Mouse (Mus musculus): ENCODE results near the gene Gla. TPM values are rescaled to one million over a fixed set of nuclear protein-coding genes. Genes with fewer than 3 reads are reported as not detected.

The Gla gene
- polyA plus RNA-seq, 1 experiment from 2014 or later: 3.2 TPM

GRCm38 (mm10) chrX:134586447-134586846, 14.5 kb downstream of the Gla start:
- peak overlapping the region; percentile 87 for H3K27ac ChIP-seq (replicated peaks)

GRCm38 (mm10) chrX:134585103-134586002, 15.6 kb downstream of the Gla start, which contains the start of gene Rpl36a:
TSS of gene Rpl36a (plus strand) at chrX:134585654.
- Histone ChIP-seq H3K27me3 (replicated peaks) (no peaks in the 10 kb centered on the region), H3K27ac (replicated peaks) (peak within 1 kb of the TSS; percentile 87), H3K4me2 (peak within 1 kb of the TSS; percentile 74), H3K36me3 (peaks cover 28% of the 10 kb centered on the region), H3K4me3 (peak within 1 kb of the TSS; percentile 63), H3K9ac (peak within 1 kb of the TSS; percentile 88), H3K9me3 (no peaks in the 10 kb centered on the region), H3K4me1 (peaks cover 8% of the 10 kb centered on the region)
- peak; percentile 84 for ATAC-seq (ENCODE audit: extremely low read depth, insufficient number of reproducible peaks, low FRiP score, low TSS enrichment)
- WGBS: 16% methylated on average over 45 of the region's 45 CpGs

More at GRCm38 (mm10) chrX:134586447-134586846, 14.5 kb downstream of the Gla start:
- H3K27me3 ChIP-seq (replicated peaks): no peaks in the 10 kb centered on the region
- ATAC-seq (ENCODE audit: extremely low read depth, insufficient number of reproducible peaks, low FRiP score, low TSS enrichment): no peak
- peaks cover 8% of the 10 kb centered on the region for H3K4me1 ChIP-seq
- H3K36me3 ChIP-seq: peaks cover 28% of the 10 kb centered on the region
- H3K9me3 ChIP-seq: no peaks in the 10 kb centered on the region
- peak overlapping the region; percentile 63 for H3K4me3 ChIP-seq
- peak overlapping the region; percentile 88 for H3K9ac ChIP-seq
- WGBS: 22% methylated on average over 8 of the region's 8 CpGs
- peak overlapping the region; percentile 74 for H3K4me2 ChIP-seq

DNA sequence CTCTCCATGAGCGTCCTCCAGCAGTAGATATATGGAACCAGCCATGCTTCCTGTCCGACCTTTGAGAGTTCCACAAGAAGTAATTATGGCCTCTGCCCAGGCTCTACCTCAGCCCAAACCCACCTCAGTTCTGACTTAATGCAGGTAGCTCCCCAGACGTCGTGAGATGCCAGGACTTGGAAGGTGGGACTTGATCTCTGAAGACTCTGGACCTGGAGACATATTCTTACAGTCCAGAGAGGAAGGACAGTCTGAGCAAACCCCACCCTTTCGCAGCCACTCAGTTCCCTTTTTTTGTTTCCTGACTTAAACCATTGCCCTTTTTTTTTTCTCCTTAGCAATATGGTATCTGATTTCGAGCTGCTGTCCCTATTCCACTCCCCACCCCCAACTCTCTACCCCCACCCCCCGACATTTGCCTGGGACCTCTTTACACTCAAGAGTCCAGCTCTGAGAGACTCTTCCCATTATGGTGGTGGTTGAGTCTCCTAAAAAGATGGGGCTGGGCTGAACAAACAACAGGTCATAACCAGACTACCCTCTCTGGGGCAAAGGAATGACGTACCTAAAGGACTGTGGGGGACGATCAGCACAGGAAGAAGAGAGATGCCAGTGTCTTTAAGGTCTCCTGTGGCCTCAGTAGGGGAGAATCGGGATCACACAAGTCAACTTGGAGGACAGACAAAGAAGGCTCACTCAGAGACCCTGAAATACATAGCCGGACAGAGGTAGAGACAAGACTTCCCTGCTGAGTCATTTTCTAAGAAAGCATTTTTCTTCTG, 17.8 kb downstream of the Gla start, which contains the start of gene Btk:
Gene Btk, minus strand, starts transcription at position 683 of the 782 bp plus-strand sequence.
- Histone ChIP-seq H3K4me1 (peaks cover 8% of the 10 kb centered on the region), H3K9ac (no peak within 1 kb of the TSS), H3K9me3 (no peaks in the 10 kb centered on the region), H3K27ac (replicated peaks) (no peak within 1 kb of the TSS), H3K4me3 (no peak within 1 kb of the TSS), H3K4me2 (no peak within 1 kb of the TSS), H3K36me3 (peaks cover 11% of the 10 kb centered on the region), H3K27me3 (replicated peaks) (no peaks in the 10 kb centered on the region)
- 78% methylated on average over 10 of the region's 11 CpGs for WGBS
- no peak for ATAC-seq (ENCODE audit: extremely low read depth, insufficient number of reproducible peaks, low FRiP score, low TSS enrichment)

GRCm38 (mm10) chrX:134582270-134582669, 18.7 kb downstream of the Gla start:
- H3K9ac ChIP-seq: no peak overlapping the region
- no peak overlapping the region for H3K4me2 ChIP-seq
- no peak overlapping the region for H3K27ac ChIP-seq (replicated peaks)
- no peak for ATAC-seq (ENCODE audit: extremely low read depth, insufficient number of reproducible peaks, low FRiP score, low TSS enrichment)
- peaks cover 3% of the 10 kb centered on the region for H3K36me3 ChIP-seq
- H3K4me3 ChIP-seq: no peak overlapping the region
- H3K9me3 ChIP-seq: no peaks in the 10 kb centered on the region
- 70% methylated on average over 10 of the region's 11 CpGs for WGBS
- H3K4me1 ChIP-seq: peaks cover 8% of the 10 kb centered on the region
- H3K27me3 ChIP-seq (replicated peaks): no peaks in the 10 kb centered on the region

DNA sequence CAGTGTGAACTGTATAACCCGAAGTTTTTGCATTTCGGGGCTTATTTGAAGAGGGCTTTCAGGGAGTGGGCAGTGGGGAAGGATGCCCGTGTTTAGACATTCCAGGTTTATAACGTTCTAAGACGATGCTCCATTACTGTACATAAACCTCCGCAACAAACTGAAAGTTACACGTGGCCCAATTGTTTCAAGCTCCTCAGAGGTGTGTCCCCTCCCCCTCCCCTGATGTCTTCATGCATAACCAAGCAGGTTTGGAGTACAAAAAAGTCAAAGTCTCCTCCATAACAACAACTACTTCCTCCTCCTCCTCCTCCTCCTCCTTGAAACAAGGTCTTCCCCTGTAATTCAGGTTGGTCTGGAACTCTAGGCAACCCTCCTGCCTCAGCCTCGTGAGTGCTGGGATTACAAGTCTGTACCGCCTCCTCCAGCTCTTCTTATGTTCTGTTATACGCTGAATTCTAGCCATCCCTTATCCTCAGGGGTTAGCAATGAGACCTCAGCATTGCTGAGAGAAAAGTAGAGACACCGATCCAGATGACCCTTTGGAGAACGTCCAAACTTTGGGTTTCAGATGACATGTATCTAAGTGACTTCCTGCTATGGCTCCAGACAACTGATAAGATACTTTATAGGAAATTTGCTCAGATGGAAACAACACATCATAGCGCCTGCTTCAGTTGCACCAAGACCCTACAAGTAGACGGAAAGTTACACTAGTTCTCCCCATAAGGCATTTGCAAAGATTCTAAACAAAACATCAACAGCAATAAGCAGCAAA, 20.2 kb downstream of the Gla start:
- H3K9me3 ChIP-seq: no peaks in the 10 kb centered on the region
- no peak overlapping the region for H3K4me3 ChIP-seq
- H3K4me2 ChIP-seq: no peak overlapping the region
- H3K27ac ChIP-seq (replicated peaks): no peak overlapping the region
- no peaks in the 10 kb centered on the region for H3K36me3 ChIP-seq
- WGBS: 73% methylated on average over 14 of the region's 14 CpGs
- H3K9ac ChIP-seq: no peak overlapping the region
- no peaks in the 10 kb centered on the region for H3K27me3 ChIP-seq (replicated peaks)
- ATAC-seq (ENCODE audit: extremely low read depth, insufficient number of reproducible peaks, low FRiP score, low TSS enrichment): no peak
- peaks cover 2% of the 10 kb centered on the region; the same call in 1 of the 2 replicates for H3K4me1 ChIP-seq

DNA sequence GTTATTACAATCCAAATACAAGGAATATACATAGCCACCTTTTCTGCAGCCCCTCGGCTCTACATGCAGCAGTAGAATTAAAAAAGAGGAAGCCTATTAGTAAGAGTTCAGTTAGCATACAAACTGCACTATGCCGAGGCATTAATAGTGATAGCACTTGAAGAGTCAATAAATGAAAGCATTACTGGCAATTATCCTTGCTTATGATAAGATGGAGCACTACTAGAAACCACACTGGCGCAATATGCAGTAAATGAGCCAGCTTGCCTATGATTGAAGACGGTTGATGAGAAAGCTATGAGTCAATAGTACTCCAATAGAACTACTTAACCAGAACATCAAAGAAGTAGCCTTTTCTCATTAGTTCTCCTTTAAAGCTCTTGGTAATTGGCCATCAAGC, 23.0 kb downstream of the Gla start:
- H3K27ac ChIP-seq (replicated peaks): no peak overlapping the region
- ATAC-seq (ENCODE audit: extremely low read depth, insufficient number of reproducible peaks, low FRiP score, low TSS enrichment): no peak
- H3K4me1 ChIP-seq: no peaks in the 10 kb centered on the region
- no peak overlapping the region for H3K4me3 ChIP-seq
- H3K9me3 ChIP-seq: no peaks in the 10 kb centered on the region
- no peaks in the 10 kb centered on the region; the same call in 1 of the 2 replicates for H3K27me3 ChIP-seq (replicated peaks)
- 79% methylated on average over 4 of the region's 4 CpGs for WGBS
- no peak overlapping the region for H3K4me2 ChIP-seq
- no peak overlapping the region for H3K9ac ChIP-seq
- no peaks in the 10 kb centered on the region for H3K36me3 ChIP-seq

DNA sequence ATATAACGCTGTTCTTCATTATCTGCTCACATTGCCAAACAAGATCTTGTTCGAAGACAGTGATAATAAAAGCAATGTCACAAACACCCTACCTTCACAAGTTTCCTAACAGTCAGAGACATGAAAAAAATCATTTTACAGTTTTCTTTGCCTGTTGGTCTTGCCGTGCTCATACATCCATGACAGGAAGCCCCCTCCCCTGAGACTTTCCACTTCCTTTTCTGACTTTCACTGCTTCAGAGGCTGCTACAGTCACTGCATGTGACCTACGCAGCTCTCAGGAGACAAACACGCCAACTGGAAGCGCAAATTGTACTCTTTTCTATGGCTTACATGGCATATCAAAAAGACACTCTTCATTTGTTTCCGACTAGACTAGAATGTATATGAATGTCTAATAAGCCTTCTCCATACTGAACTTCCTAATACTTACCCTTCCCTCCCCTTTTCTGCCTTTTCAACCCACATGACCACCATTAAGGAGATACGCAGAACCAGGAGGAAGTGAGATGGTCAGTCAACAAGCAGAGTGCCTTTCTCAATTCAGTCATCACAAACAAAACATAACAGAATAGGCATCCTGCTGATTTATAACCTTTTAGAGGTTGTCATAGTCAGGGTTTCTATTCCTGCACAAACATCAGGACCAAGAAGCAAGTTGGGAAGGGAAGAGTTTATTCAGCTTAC, 34.2 kb downstream of the Gla start:
- Histone ChIP-seq H3K4me2 (no peak overlapping the region), H3K4me3 (no peak overlapping the region), H3K9me3 (no peaks in the 10 kb centered on the region), H3K9ac (no peak overlapping the region), H3K4me1 (no peaks in the 10 kb centered on the region), H3K36me3 (no peaks in the 10 kb centered on the region), H3K27me3 (replicated peaks) (no peaks in the 10 kb centered on the region), H3K27ac (replicated peaks) (no peak overlapping the region)
- ATAC-seq (ENCODE audit: extremely low read depth, insufficient number of reproducible peaks, low FRiP score, low TSS enrichment): no peak
- WGBS: 68% methylated on average over 8 of the region's 8 CpGs

GRCm38 (mm10) chrX:134564326-134564725, 36.6 kb downstream of the Gla start:
- Histone ChIP-seq H3K9me3 (no peaks in the 10 kb centered on the region), H3K4me1 (no peaks in the 10 kb centered on the region), H3K27ac (replicated peaks) (no peak overlapping the region), H3K36me3 (no peaks in the 10 kb centered on the region), H3K4me3 (no peak overlapping the region), H3K4me2 (no peak overlapping the region), H3K27me3 (replicated peaks) (no peaks in the 10 kb centered on the region), H3K9ac (no peak overlapping the region)
- no peak for ATAC-seq (ENCODE audit: extremely low read depth, insufficient number of reproducible peaks, low FRiP score, low TSS enrichment)
- WGBS: 58% methylated on average over 4 of the region's 4 CpGs

GRCm38 (mm10) chrX:134554425-134554824, 46.5 kb downstream of the Gla start:
- Histone ChIP-seq H3K4me2 (no peak overlapping the region), H3K27me3 (replicated peaks) (no peaks in the 10 kb centered on the region), H3K36me3 (no peaks in the 10 kb centered on the region), H3K9me3 (no peaks in the 10 kb centered on the region), H3K27ac (replicated peaks) (no peak overlapping the region), H3K4me1 (no peaks in the 10 kb centered on the region), H3K9ac (no peak overlapping the region), H3K4me3 (no peak overlapping the region)
- WGBS: 62% methylated on average over 6 of the region's 6 CpGs
- no peak for ATAC-seq (ENCODE audit: extremely low read depth, insufficient number of reproducible peaks, low FRiP score, low TSS enrichment)

DNA sequence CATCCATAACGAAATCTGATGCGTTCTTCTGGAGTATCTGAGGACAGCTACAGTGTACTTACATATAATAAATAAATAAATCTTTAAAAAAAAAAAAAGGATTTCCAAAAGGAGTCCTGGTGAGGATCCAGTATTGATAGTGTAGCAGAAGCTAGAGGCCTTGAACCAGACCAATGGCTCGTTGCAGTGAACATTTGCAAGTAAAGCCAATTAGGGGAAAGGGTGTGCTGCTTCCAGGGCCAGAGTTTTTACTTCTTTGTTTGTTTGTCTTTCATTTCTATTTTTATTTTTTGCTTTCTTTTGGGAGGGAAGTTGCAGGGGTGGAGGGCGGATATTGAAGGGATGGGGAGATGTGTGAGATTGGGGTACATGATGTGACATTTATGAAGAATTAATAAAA, 47.6 kb downstream of the Gla start:
- no peaks in the 10 kb centered on the region for H3K36me3 ChIP-seq
- H3K27ac ChIP-seq (replicated peaks): no peak overlapping the region
- ATAC-seq (ENCODE audit: extremely low read depth, insufficient number of reproducible peaks, low FRiP score, low TSS enrichment): no peak
- no peak overlapping the region for H3K4me2 ChIP-seq
- no peaks in the 10 kb centered on the region for H3K9me3 ChIP-seq
- WGBS: 74% methylated on average over 4 of the region's 4 CpGs
- no peaks in the 10 kb centered on the region for H3K27me3 ChIP-seq (replicated peaks)
- no peak overlapping the region for H3K9ac ChIP-seq
- H3K4me1 ChIP-seq: no peaks in the 10 kb centered on the region
- no peak overlapping the region for H3K4me3 ChIP-seq

All from heart, embryonic 13.5 days (tissue).